Mouse (Mus musculus): ENCODE results near the gene Fasn. TPM values are rescaled to one million over a fixed set of nuclear protein-coding genes. Genes with fewer than 3 reads are reported as not detected.
"Not testable (repeated sequence)": the region's sequence is repeated elsewhere in the genome, so short reads cannot be mapped to it uniquely, and the experiment has no call there.

The Fasn gene
- total and polyA plus RNA-seq, 3 experiments, result 66.6 to 529 (median 88.2) TPM

- no peak for DNase-seq (ENCODE audit: low spot score)
- H3K9me3 ChIP-seq (replicated peaks), result no peaks in the 10 kb centered on the region
- peaks cover 2% of the 10 kb centered on the region for H3K36me3 ChIP-seq (replicated peaks)
- TF ChIP-seq TAL1 (conservative IDR thresholded peaks at IDR 0.05; ENCODE audit: low read depth, low read length) (no peak), GATA1 (IDR thresholded peaks at IDR 0.05; ENCODE audit: borderline replicate concordance, low read length) (no peak), POLR2AphosphoS5 (IDR thresholded peaks at IDR 0.05; ENCODE audit: insufficient replicate concordance, low read depth, low read length) (no peak), GATA2 (IDR thresholded peaks at IDR 0.05; ENCODE audit: borderline replicate concordance, low read depth, low read length) (no peak), CTCF (IDR thresholded peaks at IDR 0.05; ENCODE audit: low read depth, low read length) (no peak)
- peaks cover 10% of the 10 kb centered on the region for H3K27me3 ChIP-seq (ENCODE audit: insufficient read depth, low read length)
- no peak for ATAC-seq (ENCODE audit: extremely low read depth, insufficient number of reproducible peaks, low FRiP score, poor library complexity, severe bottlenecking)
- H3K4me3 ChIP-seq (ENCODE audit: low read depth, low read length), result no peak overlapping the region
- H3K4me1 ChIP-seq (ENCODE audit: insufficient read depth, low read depth, low read length), result peaks cover 6% of the 10 kb centered on the region
Measured at GRCm38 (mm10) chr11:120773463-120774190, 50.7 kb downstream of the Fasn start.

GRCm38 (mm10) chr11:120772749-120773148, 51.6 kb downstream of the Fasn start:
- no peaks in the 10 kb centered on the region for H3K9me3 ChIP-seq (replicated peaks)
- ATAC-seq (ENCODE audit: extremely low read depth, insufficient number of reproducible peaks, low FRiP score, poor library complexity, severe bottlenecking), result no peak
- no peak for TF ChIP-seq POLR2AphosphoS5 (IDR thresholded peaks at IDR 0.05; ENCODE audit: insufficient replicate concordance, low read depth, low read length)
- TF ChIP-seq CTCF (IDR thresholded peaks at IDR 0.05; ENCODE audit: low read depth, low read length), result no peak
- no peak for TF ChIP-seq GATA1 (IDR thresholded peaks at IDR 0.05; ENCODE audit: borderline replicate concordance, low read length)
- no peak for TF ChIP-seq TAL1 (conservative IDR thresholded peaks at IDR 0.05; ENCODE audit: low read depth, low read length)
- TF ChIP-seq GATA2 (IDR thresholded peaks at IDR 0.05; ENCODE audit: borderline replicate concordance, low read depth, low read length), result no peak

DNA sequence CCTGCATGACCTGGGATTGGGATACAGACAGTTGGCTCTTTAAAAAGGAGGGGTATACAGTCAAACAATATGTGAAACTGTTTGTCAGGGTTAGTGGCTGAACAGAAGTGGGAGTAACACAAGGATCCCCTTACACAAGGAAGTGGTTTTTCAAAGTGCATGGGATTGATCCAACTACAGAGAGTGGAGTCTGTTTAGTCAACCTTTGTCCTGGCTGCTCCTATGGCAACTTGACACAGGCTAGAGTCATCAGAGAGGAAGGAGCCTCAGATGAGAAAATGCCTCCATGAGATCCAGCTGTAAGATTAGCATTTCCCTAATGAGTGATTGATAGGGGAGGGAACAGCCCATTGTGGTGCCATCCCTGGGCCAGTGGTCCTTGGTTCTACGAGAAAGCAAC, 56.1 kb downstream of the Fasn start:
- no peak for ATAC-seq (ENCODE audit: extremely low read depth, insufficient number of reproducible peaks, low FRiP score, poor library complexity, severe bottlenecking)
- TF ChIP-seq POLR2AphosphoS5 (IDR thresholded peaks at IDR 0.05; ENCODE audit: insufficient replicate concordance, low read depth, low read length) (no peak), GATA1 (IDR thresholded peaks at IDR 0.05; ENCODE audit: borderline replicate concordance, low read length) (no peak), GATA2 (IDR thresholded peaks at IDR 0.05; ENCODE audit: borderline replicate concordance, low read depth, low read length) (no peak), TAL1 (conservative IDR thresholded peaks at IDR 0.05; ENCODE audit: low read depth, low read length) (no peak), CTCF (IDR thresholded peaks at IDR 0.05; ENCODE audit: low read depth, low read length) (no peak)
- H3K4me1 ChIP-seq (ENCODE audit: insufficient read depth, low read depth, low read length), result no peaks in the 10 kb centered on the region
- peaks cover 26% of the 10 kb centered on the region for H3K27me3 ChIP-seq (ENCODE audit: insufficient read depth, low read length)
- no peak overlapping the region for H3K4me3 ChIP-seq (ENCODE audit: low read depth, low read length)
- no peaks in the 10 kb centered on the region for H3K9me3 ChIP-seq (replicated peaks)
- no peaks in the 10 kb centered on the region for H3K36me3 ChIP-seq (replicated peaks)
- DNase-seq (ENCODE audit: low spot score), result no peak

More at GRCm38 (mm10) chr11:120772749-120773148, 51.6 kb downstream of the Fasn start:
- no peak for DNase-seq (ENCODE audit: low spot score)
- no peak overlapping the region for H3K4me3 ChIP-seq (ENCODE audit: low read depth, low read length)
- H3K27me3 ChIP-seq (ENCODE audit: insufficient read depth, low read length), result peaks cover 15% of the 10 kb centered on the region
- peaks cover 6% of the 10 kb centered on the region for H3K4me1 ChIP-seq (ENCODE audit: insufficient read depth, low read depth, low read length)
- no peaks in the 10 kb centered on the region for H3K36me3 ChIP-seq (replicated peaks)

- not testable (repeated sequence) for H3K9me3 ChIP-seq (replicated peaks); H3K36me3 ChIP-seq (replicated peaks); H3K4me3 ChIP-seq (ENCODE audit: low read depth, low read length); ATAC-seq (ENCODE audit: extremely low read depth, insufficient number of reproducible peaks, low FRiP score, poor library complexity, severe bottlenecking); H3K4me1 ChIP-seq (ENCODE audit: insufficient read depth, low read depth, low read length); DNase-seq (ENCODE audit: low spot score)
- peaks cover 29% of the 10 kb centered on the region for H3K27me3 ChIP-seq (ENCODE audit: insufficient read depth, low read length)
Measured at GRCm38 (mm10) chr11:120767023-120767422, 57.3 kb downstream of the Fasn start.

DNA sequence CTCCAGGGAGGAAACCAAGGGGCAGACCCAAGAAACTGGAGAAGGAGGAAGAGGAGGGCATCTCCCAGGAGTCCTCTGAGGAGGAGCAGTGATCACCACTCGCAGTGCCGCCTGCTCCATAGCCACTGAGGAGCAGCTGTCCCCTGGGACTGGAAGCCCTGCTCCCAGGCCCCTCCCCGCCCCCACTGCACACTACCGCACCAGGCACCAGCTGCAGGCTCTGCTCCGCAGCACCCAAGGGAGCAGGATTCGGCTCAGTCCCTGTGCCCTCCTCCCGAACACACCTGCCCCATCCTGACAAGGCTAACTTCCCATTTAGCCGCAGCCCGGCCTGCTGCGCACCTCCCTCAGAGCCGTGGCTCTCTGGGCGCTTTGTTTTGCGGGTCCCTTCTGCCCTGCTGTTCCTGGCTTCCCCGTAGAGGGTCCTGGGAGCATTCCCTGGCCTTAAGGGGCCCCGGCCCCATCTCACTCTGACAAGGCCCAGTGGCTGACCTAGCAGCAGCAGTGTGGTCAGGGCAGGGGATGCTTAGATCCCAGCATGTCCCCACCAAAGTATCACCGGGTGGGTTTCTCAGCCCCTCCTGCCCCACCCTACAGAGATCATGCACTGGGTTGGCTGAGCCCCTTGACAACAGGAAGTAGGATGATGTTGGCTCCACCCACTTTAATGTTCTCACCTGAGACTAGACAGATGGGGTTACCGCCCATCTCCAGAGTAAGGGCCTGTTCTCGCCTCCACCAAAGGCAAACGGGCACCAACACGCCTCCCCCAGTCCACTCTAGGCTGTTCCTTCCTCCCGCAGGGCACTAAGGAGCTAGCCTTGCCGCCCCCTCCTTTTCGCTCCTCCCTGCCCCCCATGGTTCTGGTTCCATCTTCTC, 61.0 kb downstream of the Fasn start:
- H3K4me3 ChIP-seq (ENCODE audit: low read depth, low read length); H3K4me1 ChIP-seq (ENCODE audit: insufficient read depth, low read depth, low read length); DNase-seq (ENCODE audit: low spot score); H3K36me3 ChIP-seq (replicated peaks): not testable (repeated sequence)
- Histone ChIP-seq H3K27me3 (ENCODE audit: insufficient read depth, low read length) (peaks cover 30% of the 10 kb centered on the region), H3K9me3 (replicated peaks) (peaks cover 25% of the 10 kb centered on the region)
- ATAC-seq (ENCODE audit: extremely low read depth, insufficient number of reproducible peaks, low FRiP score, poor library complexity, severe bottlenecking), result peak; percentile 28

- not testable (repeated sequence) for H3K36me3 ChIP-seq (replicated peaks); H3K4me1 ChIP-seq (ENCODE audit: insufficient read depth, low read depth, low read length); ATAC-seq (ENCODE audit: extremely low read depth, insufficient number of reproducible peaks, low FRiP score, poor library complexity, severe bottlenecking); DNase-seq (ENCODE audit: low spot score); H3K4me3 ChIP-seq (ENCODE audit: low read depth, low read length)
- Histone ChIP-seq H3K27me3 (ENCODE audit: insufficient read depth, low read length) (peaks cover 27% of the 10 kb centered on the region), H3K9me3 (replicated peaks) (peaks cover 32% of the 10 kb centered on the region)
Measured at GRCm38 (mm10) chr11:120762672-120763041, 61.7 kb downstream of the Fasn start, which contains the start of gene Hmga1b. TSS of gene Hmga1b (plus strand) at chr11:120762794.

Data from G1E (cell line).